Mouse (Mus musculus): Measurements from ENCODE around the gene 2210011C24Rik.
A peak's percentile ranks its signal among the peaks of the same experiment; 100 is the strongest.

2210011C24Rik gene

DNA sequence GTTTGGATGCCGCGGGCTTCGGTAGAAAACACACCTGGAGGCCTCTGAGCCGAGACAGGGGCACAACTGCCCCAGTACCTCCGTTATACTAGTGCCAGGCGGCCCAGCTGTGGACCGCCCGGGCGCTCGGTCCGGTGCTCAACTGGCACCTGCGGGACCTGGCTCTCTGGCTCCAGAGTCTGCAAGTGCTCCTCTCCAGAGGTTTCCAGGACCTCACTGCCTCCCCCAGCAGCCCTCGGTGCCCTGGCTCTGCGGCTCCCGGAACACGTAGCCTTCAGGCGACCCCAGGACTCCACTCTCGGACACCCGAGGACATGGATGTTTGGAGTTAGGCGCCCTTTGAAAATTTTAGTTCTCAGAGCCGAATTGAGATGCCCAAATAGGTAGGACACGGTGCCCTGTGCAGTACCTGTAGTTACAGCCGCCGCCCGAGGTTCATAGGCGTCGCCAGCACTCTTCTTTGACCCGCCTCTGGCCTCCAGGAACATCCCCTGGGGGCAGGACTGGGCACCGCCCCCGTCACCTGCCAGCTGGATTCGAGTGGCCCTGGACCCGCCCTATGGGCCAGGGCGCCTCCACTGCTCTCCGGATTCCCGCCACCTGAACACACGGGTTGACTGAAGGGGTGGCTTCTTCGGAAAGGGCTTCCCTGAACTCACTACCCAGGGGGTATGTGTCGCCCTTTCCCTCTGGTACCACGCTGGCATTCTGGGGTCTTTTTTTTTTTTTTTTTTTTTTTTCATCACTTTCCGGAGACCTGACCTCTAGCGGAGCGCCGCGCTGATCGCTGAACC lies at the start of gene 2210011C24Rik:
TSS of gene 2210011C24Rik (minus strand) at position 467 of the 794 bp plus-strand sequence.
- DNase-seq: no peak

DNA sequence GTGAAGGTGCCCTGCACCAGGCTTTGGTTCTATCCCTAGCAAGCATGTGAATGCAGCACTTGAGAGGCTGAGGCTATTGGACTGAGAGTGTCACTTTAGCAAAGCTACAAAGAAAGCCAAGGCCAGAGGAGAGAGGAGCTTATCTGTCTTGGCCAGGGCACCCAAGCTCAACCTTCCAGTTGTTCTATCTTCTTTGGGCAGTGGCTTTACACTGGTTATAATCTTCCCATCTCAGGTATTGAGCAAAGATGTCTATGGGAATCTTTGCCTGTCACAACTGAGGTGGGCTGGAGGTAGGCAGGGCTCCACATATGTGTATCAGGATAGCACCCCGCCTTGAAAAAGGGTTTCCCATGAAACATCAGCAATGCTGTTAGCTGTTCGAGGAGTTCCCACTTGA lies 48.3 kb upstream of the 2210011C24Rik start:
- DNase-seq: no peak

DNA sequence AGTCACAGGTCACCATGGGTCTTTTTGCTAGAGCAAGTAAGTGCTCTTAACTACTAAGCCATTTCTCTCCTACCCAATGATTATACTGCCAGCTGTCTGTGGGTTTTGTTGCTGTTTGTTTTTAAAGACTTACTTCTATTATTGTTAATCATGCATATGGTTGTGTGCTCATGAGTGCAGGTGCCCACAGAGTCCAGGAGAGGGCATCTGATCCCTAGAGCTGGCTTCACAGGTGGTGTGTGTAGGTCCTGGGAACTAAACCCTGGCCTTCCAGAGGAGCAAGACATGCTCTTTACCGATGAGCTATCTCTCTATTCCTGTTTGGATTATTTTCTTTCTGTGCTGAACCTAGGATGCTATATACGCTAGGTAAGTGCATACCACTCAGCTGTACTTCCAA lies 47.3 kb upstream of the 2210011C24Rik start:
- DNase-seq: no peak

DNA sequence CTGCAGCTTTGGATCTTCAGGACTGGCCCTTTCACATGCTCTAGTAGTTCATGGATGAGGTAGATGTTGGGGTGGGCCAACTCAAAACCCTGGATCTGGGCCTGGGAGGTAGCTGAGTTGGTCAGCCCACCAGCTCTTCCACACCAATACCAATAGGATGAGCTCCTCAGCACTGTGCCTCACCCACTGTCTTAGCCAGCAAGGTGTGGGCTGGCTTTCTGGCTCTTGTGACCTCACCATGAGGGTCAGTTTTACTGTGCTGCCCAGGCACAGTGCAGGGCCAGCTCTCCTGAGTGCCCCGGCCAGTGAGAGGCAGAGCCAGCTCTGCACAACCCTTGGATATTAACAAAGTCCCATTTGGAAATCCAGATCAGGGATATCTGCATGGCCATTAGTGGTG lies 45.9 kb upstream of the 2210011C24Rik start:
- no peak for DNase-seq

DNA sequence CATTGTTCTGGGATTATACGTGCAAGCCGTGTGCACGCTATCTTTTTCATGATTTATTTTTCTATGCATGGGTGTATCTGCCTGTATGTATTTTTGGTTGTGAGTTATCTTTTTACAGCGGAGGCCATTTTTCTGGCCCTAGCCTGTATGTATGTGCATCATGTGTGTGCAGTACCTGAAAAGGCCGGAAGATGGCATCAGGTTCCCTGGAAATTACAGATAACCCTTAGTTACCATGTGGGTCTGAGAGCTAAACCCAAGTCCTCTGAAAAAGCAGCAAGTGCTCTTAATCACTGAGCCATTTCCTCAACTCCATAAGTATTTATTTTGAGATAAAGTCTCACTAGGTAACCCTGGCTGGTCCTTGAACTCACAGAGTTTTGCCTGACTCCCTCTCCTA lies 41.3 kb upstream of the 2210011C24Rik start:
- DNase-seq: no peak

DNA sequence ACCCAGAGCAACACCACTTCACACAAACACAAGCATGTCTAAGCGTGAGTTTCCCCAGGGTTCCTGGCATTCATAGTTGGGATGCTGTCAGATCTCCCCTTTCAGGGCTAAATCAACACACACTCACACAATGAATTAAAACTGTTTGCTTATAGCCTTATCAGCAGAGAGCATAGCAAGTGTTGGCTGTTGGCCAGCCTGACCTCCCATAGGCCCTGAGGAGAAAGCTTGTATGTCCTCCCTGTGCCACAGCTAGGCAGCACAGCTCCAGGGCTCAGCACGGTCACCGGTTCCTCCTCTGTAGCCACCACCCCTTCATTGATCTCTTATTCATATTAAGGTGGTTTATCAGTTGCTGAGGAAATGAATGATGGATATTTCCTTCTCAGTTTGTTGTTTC lies 40.8 kb upstream of the 2210011C24Rik start:
- no peak for DNase-seq

DNA sequence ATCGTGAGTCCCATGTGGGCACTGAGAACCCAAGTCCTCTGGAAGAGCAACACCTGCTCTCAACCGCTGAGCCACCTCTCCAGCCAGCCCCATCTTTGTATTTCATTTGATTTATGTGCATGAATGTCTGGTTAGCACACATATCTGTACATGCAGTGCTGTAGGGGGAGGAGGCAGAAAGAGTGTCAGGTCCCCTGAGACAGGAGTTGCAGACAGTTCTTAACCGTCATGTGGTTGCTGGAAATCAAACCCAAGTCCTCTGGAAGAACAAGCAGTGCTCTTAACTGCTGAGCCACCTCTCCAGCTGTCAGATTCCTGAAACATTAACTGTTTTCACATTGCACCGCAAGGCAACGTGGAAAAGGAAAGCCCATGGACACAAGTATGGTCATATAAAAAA lies 36.2 kb upstream of the 2210011C24Rik start:
- no peak for DNase-seq

DNA sequence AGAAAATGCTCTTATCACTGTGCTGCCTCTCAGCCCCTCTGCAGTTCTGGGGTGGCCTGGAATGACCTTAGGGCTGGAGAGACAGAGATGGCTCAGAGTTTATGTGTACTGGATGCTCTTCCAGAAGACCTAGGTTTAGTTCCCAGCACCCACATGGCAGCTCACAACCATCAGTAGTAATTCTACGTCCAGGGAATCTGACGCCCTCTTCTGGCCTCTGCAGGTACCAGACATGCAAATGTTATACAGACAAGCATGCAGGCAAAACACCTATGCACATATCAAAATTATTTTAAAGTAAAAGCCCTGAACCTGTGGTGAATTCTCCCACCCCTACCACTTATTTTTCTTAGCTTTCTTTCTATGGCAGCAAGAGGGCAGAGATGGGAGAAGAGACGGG lies 34.5 kb upstream of the 2210011C24Rik start:
- no peak for DNase-seq

DNA sequence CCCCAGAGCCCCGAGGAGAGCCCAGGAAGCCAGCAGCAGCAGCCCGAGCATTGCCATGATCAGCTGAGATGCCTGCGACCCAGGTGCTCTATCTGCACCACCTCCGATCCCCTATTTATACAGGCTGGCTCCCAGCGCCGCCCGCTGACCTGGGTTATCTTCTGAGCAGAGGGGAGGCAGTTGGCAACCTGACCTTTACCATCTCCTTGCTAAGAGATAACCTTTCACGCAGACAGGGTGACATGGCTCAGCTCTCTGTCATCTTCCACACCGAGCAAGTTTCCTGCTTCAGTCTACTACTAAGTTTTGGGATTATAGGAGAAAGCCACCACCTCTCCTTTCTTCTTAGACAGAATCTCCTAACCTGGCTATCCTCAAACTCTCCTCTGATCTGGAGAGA lies 32.9 kb upstream of the 2210011C24Rik start, which contains the start of gene Rln3:
TSS of gene Rln3 (minus strand) at position 101 of the 400 bp plus-strand sequence.
- DNase-seq: no peak

DNA sequence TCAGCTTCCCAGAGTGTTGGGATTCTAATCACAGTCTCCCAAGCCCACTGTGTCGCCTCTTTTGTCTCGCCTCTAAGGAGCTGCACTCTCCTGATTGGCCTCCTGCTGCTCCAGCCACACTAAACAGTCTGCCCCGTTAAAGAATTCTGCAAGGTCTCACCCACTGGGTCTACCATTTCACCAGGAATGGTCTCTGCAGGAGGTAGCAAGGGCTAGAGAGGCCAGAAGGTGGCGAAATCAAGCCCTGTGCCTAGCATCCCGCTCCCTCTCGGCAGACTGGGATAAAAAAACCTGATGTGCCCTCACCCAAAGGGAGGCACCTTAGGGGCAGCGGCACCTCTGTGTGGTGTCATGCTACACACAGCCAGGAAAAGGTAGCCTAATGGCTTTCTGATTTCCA lies 32.1 kb upstream of the 2210011C24Rik start:
- DNase-seq: no peak

DNA sequence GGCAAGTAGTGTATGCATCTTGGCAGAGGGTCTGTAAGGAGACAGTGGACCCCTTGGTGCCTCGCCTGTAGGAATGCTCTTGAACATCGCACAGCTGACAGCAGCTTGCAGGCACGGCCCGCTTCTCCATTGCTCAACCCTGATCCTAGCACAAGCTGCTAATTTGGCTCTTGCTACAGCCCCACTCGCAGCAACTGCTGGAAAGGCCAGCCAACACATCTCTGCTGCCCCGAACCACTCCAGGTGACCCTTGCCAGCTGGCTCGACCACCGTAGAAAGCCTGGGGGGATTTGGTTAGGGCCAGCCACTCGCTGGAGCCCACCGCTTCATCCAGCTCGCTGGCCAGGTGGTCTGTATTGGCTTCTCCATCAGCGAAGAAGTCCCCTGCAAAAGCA lies 31.0 kb upstream of the 2210011C24Rik start:
- no peak for DNase-seq

DNA sequence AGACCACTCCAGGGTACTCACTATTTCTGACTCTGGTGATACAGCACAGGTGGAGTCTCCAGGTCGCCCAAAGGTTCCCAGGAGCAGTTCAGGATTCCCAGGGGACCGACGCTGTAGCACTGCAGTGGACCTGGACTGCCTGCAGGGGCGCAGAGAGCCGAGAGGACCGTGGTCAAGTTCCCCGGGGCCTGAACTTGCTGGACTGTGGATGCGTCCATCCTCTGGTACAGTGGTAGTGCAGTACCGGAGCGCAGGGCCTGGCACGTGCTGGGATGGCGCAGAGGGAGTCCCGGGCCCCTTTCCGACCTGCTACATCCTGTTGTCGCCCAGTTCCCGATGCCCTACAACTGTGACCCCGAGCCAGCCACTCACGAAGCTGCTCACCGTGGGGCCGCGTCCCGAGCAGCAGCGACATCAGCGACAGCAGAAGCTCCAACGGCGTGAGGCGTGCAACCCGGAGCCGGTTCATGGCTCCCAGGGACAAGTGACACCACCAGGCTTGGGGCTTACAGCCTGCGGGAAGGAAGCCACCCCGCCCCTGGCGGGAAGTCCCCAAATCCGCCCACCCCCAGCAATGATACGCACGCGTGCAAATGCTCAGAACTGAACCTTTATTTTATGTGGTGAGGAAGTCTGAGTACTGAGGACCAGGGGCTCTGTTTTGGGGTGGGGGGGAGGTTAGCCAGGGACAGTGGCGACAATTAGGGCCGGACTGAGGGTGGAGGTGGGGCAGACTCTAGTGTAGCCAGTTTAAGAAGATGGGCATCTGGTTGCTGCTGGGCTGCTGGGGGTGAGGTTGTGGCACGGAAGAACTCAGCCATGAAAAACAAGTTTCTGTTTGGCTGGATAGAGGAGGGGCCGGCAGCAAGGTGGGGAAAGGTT lies 30.3 kb upstream of the 2210011C24Rik start, which contains the start of gene Il27ra:
TSS of gene Il27ra (minus strand) at position 524 of the 882 bp plus-strand sequence.
- peak; percentile 68 to 76 for DNase-seq

DNA sequence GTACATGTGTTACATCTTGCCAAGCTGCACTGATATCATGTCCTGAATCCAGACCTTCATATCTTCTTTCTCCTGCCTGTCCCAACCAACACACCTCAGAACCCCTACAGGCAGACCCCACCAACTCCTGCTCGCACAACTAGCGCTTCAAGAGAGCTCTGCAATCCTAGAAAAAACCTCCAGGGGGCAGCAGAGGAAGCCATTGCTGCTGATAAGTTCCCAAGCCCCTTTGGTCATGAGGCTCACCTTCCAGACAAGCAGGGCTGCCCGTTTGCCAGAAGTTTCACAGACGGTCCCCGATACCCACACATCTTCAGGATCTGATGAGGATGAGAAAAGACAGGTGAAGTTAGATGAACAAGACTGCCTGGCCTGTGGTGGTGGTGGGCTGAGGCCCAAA lies 27.1 kb upstream of the 2210011C24Rik start:
- DNase-seq: peak; percentile 55 to 66

DNA sequence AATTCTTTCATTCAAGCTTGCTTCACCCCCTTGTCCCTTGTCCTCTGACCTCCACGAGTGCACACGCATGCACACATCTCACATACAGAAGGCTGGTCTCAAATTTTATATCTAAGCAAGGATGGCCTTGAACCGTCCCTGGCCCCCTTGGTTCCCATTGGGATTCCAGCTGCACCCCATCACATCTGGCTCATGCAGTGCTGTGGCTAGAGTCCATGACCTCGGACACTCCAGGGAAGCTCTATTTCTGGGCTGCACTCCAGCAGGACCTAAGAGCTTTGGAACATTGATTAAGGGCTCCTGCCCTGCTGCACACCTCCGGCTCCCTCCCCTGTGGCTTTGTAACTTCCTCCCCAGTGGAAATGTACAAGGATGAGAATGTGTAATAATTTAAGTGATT lies 26.0 kb upstream of the 2210011C24Rik start:
- DNase-seq: no peak

DNA sequence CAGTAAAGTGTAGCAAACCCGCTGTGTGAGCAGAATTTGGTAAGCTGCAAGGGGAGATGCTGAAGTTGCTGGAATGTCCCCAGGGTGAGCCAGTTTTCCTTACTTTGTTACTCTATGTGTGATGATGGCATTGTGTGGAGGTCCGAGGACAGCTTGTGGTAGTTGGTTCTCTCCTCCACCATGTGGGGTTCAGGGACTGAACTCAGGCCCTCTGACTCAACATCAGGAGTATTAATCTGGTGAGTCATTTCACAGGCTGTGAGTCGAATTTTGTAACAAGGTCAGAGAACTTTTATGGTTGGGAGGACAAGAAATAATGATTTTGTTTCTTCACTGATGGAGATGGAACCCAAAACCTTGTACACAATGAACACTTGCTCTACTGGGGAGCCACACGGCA lies 20.8 kb upstream of the 2210011C24Rik start:
- no peak for DNase-seq

DNA sequence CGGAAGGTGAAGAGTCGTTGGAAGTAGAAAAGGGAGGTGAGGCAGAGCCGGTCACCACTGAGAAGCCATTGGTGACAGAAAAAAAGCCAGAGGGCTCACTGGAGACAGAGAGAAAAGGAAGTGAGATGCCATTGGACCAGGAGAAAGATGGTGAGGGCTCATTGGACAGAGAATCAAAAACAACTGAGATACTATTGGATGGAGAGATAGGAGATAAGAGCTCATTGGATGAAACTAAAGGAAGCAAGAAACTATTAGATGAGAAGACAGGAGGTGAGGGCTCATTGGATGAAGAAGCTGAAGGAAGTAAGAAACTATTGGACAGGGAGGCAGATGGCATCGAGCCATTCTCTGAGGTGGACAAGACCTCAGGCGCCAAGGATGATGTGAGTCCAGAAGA lies 17.3 kb upstream of the 2210011C24Rik start:
- no peak for DNase-seq

DNA sequence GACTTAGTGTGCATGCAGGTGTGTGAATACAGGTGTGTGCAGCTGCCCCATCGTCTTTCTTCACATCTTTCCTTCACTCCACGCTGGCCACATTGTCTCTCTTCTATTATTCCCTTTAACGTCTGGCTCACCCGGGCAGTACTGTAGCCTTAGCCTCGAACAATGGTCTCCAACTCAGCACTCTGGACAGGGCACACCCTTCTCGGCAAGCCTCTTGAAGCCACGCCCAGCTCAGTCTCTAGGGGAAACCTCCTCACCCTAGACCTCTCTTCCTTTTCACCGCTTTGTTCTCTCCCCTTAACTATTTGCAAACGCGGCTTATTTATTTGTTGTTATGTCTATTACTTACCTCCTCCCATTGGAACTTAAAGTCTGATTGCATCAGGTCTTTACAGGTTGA lies 15.5 kb upstream of the 2210011C24Rik start:
- no peak for DNase-seq

DNA sequence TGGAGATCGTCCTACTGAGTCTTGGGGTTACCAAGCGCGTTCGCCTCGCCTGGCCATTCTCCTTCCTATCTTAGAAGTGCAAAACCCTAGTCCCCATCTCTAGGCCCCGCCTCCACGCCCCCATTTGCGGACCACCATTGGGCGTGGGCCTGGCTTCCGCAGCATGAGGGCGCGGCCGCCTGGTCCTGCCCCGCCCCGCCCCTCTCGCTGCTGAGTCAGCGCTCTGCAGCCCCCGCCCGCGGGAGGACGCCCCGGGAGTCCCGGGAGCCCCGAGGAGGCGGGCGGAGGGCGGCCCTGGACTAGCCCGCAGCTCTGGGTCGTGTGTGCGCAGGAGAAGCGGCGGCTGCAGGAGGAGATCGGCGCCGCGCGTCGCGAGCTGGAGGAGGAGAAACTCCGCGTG lies 13.9 kb upstream of the 2210011C24Rik start:
- peak; percentile 60 to 64 for DNase-seq

DNA sequence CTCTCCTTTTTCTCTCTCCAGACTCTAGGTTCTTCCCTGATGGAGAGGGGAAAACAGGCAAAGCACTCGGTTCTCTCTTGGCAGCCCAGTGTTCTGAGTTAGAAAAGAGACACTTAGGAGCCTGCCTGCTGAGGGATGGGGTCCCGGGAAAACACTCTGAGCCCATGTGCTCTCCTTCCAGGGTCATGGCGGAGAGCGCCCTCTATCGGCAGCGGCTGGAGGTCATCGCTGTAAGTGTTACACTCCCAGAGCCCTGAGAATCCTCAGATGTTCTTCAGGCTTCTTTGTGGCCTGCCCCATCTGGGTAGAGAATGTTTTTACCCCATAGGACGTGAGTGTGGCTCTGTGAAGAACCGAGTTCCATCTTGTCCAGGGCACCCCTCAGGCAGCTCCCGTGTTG lies 12.2 kb upstream of the 2210011C24Rik start:
- DNase-seq: no peak

DNA sequence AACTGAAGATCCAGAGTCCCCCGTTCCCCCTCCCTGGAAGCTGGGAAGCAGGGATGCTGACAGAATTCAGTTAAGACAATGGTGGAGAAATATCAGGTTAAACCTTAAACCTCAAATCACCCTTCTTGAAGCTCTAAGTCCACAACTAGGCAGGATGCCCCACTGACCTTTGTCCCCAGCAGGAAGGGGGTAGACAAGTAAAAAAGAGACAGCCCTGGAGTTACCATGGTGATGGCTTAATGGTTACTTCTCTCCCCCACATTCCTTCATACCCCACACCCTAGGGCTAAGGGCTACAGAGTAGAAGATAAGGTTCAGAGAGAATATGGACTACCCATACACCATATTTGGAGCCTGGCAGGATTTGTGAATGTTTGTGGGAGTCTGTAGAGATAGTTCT lies 11.7 kb upstream of the 2210011C24Rik start:
- DNase-seq: no peak

DNA sequence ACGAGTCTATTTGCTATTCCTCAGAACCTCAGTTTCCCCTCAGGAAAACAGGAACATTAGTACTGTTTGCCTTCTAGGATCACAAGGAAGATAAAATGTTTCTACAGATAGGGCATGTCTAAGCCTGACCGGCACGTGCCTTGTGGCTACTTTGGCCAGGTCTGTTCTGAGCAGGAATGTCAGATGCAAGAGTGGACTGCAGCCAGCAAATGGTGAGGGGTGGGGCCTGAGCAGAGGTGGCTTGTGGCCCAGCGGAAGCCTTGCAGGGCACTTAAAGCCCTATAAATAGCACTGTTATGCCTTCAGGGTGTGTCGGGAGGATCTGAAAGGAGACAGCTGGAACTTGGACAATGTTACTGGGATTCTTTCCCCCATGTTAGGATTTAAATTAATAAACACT lies 11.1 kb upstream of the 2210011C24Rik start:
- no peak for DNase-seq

DNA sequence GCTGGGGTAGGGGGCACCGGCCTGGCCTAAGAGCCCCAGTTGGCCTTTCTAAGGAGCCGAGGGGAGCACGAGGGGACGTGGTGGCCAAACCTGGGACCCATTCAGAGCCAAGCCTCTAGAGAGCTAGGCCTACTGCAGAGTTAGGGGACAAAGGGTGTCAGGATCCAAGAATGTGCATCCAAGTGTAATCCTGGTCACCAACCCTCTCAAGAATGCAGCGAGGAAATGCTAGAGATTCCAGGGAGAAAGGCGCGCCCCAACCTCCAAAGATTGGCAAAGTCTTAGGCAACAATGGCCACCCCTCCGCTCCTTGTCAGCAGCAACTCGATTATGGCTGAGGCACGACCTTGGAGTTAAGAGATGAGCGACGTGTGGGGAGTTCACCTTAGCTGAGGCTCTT lies 9.6 kb upstream of the 2210011C24Rik start:
- no peak for DNase-seq

DNA sequence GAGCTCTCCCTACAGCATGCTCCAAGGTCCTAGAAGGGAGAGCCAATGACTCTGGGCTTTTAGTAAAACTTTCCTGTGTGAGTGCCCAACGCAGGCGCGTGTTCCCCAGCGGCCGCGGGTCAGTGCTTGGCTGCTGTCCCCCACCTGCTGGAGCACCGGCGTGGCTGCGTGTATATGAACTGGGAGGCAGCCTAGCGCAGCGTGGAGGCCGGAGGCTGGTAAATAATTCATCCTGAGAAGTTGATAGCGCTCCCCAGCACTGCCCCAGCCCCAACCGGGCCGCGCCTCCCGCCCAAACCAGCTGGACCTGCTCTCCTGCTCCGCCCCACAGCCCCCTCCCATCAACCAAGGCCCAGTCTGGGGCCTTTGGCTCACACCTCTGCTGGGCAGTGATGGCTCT lies 9.1 kb upstream of the 2210011C24Rik start, which contains the start of gene Palm3:
TSS of gene Palm3 (plus strand) at position 376 of the 400 bp plus-strand sequence.
- no peak for DNase-seq

DNA sequence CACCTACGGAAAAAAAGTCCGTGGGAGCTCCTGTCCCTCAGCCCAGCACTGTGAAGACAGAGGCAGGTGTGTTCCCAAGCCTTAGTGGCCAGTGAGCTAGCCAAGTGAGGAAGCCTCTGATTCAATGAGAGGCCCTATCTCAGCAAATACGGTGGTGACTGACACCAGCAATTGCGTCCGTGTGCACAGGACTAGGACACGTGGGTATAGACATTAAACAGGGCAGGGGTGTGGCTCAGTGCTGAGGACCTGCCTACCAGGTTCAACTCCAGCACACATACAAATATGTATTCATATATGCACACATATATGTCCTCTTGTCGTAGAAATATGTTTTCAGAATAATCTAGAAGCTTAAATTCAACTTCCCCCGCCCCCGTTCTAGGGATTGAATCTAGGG lies 7.8 kb upstream of the 2210011C24Rik start:
- no peak for DNase-seq

Measured in thymus, adult 18-20 months (tissue).